Mouse (Mus musculus) telencephalon, adult 2 months (tissue): ENCODE results near the gene Gon7.

Source experiments
- DNase-seq: peaks from one replicate; pipeline ENCODE4 v3.0.0-alpha.2; 2011; ENCODE audit warnings: low read depth, low spot score

Gene Gon7

DNA sequence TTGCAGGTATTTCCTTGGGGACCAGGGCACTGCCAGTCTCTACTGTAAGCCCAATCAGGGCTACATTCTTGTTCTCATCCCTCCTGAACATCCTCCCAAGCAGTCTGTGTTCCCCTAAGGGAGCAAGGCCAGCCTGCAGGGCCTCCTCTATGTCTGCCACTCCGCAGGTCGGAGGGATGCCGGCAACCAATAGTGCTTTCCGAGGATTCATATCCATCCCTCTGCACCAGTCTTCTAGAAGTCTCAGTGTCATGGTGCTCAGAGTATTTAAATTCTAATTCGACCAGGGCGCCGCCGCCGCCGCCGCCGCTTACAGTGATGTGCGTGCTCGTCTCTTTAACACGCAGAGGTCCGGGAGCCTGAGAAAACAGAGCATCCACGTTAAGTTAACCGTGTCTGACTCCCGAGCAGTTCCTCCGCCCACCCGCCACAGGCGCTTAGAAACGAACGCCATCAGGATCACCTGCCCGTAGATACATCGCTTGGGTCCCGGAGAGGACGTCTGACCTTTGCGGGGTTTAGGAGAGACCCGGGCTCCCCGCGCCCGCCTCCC, 14.5 kb downstream of the Gon7 start:
- no peak for DNase-seq

DNA sequence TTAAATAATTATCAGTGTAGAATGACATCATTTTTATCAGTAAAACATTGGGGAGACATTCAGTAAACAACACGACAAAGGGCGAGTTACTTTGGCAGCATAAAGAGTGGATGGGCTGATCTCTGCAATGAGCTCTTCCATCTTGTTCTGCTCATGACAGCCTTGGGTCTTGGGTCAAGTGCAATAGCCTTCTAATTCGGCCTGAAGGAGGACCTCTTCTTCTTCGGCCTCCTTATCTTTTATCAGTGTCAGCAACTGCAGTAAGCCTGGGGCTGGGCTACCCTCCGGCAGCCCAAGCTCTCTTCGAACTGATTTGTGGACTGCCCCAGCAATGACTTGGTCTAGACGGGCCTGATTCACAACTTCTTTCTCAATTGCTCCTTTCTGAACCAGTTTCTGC, 15.5 kb downstream of the Gon7 start:
- DNase-seq, result no peak

DNA sequence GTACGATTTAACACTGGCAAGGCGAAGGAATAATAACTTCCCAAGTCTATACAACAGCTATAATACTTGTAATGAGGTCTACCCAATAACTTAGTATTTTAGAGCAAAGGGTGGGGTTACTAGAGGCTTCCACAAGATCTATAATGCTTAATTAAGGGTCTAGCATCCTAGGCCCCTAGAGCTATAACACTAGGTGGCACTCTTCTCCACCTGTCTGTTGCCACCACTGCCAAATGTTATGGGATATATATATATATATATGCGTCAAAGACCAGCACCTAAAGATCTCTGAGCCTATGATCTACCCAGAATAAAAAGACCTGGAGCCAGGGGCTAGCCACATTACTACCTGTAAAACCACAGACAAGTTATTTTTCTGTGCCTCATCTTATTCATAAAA, 17.3 kb downstream of the Gon7 start:
- DNase-seq, result no peak

DNA sequence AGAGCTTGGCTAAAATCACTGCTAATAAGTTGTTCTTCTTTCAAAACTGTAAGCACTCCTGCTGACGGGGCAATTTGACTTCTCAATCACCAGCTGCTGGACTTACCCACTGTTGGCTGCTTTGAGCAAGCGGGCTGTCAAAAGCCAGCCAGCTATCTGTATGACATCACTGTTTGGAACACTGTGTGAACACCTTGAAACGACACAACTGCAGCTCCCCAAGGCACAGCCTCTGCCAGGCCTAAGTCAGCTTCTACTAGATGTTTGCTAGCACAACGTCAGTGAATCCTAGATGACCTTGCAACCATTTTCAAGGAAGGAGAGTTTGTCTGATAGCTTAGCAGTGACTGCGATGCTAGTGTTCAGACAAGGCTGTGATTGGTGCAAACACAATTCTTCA, 18.5 kb downstream of the Gon7 start:
- no peak for DNase-seq

DNA sequence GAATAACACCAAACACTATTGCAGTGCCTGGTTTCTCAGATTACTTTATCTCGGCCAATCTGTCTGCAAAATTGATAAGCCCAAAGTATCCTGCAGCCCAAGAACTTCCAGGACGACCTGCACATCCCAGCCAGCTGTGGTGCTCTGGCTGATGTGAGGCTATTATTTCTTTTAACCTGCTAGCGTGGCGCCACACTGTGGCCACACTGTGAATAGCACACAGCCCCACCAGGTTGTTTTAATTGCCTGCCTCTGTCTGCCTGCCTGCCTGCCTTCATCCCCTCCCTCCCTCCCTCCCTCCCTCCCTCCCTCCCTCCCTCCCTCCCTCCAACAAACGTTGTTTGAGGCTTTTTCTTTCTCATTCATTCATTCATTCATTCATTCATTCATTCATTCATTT, 24.2 kb downstream of the Gon7 start:
- no peak for DNase-seq

DNA sequence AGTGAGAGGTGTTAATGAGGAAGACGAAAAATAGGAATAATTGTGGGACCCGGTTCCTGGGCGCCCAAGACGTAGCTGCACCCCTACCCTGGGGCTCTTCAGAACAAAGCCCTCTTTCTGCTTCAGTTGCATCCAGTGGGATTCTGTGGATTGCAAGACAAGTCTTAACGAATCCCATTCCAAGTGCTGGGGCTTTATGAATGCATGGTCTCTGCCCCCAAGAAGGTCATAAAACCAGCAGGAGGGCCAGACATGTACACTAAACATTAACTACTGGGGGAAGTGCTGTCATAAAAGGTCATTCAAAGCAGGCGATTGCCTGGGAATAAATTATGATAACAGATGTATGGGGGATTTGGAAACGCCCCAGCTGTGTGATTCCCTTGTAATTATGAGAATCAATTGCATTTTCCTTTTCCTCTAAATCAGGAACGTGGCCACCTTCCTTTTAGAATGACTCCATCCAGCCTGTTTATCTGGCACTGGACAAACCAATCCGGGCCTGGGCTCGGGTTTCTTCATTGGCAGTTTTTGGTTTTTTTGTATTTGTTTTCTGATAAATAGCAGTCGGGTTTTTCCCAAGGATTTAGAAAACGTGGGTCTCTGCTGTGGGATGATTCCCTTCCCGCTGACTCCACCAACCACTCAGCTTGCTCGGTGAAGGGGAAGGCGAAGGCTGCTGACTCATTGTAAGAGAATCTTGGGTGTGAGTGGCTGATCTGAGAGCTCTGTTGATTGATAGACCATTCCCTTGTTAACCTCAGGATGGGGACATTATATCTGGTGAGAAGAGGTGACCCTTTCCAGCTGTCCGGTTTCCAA, 26.6 kb downstream of the Gon7 start:
- DNase-seq, result no peak

DNA sequence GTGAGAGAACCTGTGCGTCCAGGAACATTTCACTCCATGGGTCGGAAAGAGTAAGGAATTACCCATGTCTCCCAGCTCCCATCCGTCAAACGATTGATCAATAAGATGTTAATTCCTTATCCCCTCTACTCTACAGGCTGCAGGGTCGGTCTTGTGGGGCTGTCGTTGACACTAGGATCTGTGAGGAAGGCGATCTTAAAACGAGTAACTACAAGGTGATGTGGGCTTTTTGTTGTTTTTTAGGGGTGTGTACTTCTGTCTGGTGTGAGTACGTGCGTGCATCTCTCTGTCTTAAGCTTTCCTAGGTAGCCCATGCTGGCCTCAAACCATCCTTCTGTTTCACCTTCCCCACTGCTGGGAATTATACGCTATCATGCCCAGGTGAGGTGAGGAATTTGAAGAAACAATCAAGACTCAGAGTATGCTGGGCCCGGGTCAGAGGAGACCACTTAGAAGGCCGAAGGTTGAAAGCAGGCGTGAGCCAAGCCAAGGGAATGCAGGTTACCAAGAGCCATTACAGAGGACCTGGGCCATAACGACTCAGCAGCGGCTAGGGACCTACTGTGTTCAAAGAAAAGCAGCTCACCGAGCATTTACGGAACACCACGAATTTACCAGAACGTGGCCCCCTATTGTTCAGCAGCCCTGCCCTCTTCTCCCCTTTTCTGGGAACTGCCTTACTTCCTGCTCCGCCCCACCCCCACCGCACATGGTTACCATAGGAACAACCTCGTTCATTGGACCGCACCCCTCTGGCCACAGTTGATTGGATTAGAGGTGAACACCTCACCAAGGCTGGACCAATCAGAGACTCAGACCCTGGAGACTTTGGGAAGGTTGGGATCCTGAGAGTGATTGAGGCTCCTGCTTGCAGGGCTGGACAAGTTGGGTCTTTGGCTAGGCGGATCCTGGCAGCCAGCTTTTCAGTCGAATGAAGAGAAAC, 27.5 kb downstream of the Gon7 start:
- peak; percentile 68 for DNase-seq

DNA sequence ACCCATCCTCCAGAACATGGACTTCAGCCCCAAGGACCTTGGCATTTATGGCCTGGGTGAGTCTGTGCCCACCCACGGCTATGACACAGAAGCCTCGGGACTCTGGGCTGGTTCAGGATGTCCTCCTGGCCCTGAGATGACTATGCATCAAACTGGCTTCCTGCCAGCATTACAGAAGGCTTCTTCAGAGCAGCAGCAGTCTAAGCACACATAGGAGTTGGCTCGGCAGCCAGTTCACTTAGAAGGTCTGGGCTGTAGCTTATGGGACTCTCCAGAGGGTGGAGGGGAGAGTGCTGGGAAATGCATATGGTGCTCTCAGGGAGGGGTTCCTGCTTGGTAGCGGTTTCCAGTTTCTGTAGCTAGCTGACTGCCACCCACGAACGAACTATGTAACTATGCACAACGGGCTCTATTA, 31.8 kb downstream of the Gon7 start:
- DNase-seq, result no peak

DNA sequence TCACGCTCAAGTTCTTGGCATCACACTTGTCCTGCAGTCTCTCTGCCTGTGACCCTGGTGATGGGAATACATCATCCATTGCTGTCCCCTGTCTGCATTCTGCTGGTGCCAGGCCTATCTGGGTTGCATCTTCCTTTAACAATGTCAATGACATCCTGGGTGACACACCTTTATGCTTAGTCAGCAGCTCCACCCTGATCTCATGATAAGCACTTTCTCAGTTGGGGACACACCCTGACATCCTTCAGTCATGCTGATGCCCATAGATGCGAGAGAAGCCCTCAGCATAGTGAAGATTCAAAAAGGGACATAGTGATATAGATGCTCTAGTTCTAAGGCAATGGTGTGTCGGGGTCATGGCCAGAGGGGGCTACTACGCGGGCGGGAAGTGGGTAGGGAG, 32.5 kb downstream of the Gon7 start:
- no peak for DNase-seq

DNA sequence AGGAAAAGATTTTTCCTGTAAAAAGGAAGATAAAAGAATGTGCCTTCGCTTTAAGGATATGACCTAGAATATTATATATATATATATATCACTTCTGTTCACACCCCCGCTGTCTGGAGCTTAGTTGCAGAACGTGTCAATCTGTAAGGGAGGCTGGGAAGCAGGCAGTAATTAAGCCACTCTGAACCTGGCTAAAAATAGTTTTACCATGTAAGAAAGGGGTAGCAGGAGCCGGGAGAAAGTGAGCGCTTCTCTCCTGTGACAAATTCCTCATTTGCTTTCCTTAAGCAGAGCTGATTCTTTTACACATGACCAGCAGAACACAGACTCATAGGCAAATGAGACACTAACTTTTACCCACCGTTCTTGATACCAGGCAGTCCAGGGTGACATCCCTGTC, 33.7 kb downstream of the Gon7 start:
- peak; percentile 89 for DNase-seq

DNA sequence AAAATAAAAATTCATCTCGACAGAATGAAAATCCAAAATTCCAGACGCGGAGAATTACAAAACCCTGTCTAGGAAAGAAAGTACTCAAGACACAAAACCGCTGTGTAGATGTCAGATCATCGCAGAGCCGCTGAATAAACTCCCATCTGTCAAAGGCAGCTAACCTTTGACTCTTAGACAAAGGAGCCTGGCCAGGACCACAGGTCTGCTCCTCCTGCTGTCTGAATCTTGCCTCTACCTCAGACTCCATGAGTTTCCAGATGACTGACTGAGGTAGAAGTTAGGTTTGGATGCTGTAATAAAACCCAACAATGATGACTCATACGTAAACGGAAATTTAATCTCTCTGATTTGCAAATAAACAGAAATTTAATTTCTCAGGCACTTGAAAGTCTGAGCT, 34.6 kb downstream of the Gon7 start:
- DNase-seq, result no peak

DNA sequence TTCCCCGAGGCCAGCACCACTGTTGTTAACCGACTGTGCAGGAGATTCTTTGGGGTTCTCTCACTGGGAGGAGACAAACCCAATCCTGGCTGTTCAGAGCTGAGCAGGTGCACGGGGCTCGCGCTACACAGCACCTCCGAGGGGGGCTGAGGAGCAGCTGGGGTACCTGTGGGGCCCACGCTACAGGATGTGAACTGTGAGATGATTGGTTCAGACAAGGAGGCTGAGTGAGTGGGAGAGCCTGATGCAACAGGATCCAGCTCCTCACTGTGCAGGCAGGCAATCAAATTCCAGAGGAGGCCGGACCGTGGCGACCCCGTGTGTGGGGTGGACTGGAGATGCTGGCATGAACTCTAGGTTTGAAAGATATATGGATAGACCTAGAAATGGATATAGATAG, 35.2 kb downstream of the Gon7 start:
- DNase-seq, result no peak

DNA sequence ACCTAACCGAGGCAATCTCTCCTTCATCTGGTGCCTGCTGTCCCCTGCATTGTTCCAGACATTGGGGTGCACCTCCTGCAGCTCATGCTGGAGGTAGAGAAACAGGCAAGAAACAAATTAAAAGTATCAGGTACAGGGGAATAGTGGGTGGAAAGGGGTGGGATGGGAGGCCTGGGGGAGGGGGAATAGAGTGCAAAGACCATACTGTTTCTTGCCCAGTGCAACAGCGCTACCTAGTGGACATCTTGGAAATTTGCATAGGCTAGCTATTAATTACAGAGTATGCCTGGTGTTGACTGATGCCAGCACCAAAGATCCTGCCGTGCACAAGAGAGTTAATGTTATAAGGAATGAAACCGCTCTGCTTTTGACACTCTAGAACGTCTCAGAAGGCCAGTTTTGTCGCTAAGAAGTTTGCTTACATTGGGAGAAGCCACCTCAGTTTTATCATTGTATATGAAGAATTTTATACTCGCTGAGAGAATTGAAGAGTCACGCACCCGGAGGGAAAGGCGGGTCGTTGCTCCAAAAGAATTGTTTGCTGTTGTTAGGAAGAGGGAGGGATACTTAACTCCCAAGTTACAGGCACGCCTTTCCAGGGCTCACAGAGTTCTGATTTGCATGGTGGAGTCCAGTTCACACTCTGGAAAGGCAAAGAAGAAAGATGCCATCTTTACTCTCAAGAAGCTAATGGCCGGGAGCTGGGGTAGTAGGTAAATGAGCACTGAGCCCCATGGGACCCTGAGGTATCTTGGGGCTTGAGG, 37.9 kb downstream of the Gon7 start:
- no peak for DNase-seq

DNA sequence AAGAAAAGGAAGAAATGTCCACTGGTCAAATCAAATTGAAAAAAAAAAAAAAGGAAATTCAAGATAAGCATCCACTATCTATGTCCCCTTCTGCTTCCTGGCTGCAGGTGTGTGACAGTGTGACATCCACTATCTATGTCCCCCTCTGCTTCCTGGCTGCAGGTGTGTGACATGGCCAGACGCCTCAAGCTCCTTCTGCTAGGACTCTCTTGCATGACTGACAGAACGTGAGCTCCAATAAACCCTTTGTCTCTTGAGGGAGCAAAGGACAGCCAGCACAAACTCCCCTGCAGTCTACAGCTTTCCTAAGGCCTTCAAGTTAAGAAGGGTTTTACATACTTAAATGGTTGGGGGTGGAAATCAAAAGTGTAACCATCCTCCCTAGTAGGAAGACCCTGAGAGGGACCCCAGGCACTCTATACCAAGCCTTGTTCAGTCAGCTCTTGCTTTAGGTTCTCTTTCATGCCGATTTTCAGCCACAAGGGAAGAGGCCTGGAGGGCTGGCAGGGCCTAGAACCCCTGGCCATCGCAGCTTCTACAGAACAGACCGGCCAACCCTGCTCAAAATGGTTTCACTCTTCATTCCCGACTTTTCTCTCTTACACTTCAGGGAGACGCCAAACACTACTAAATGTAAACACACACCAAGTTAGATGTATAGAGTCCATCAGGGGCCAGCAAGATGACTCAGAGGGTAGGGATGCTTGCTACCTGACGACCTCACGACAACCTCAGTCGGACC, 42.8 kb downstream of the Gon7 start:
- no peak for DNase-seq

DNA sequence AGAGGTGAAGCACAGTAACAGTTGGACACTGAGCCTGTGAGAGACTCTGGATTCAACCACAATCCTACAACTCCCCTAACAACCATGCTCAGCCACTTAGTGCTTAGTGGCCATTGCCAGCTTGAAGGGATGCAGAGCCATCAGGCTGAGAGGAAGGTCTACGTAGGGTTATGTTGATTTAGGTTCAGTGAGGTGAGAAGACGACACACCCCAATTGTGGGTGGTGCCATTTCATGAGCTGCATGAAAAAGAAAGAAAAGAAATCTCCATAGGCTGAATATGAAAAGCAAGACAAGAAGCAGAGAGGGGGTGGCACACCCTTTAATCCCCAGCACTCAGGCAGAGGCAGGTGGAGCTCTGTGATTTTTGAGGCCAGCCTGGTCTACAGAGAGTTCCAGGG, 43.5 kb downstream of the Gon7 start:
- no peak for DNase-seq

DNA sequence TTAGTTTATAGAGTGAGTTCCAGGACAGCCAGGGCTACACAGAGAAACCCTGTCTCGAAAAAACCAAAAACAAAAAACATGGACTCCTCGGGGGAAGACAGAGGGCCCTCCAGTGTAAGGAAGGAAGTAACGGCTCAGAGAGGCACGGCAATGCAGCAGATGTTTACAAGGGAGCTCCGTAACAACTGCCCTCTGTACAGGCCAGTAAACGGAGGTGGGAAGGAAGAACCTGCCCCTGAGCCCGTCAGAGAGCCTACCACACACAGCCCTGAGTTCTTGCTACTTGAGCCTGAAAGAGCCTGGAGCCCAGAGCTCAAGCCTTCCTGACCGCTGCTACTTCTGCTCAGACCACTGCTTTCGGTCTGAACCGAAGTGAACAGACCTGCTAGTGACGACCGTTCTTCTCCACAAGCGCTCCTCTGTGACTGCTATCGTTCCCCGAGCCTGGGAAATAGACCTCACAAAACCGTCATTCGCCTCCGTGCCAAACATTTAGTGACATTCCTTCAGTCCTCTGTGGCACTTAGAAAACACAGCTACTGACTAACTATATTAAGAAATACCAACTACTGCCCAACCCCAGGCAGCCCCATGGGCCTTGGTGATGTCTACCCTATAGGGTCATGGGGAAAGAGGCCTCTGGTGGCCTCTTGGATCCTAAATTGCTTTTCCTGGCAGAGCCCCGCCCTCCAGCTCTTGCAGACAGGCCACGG, 44.3 kb downstream of the Gon7 start:
- DNase-seq, result no peak

DNA sequence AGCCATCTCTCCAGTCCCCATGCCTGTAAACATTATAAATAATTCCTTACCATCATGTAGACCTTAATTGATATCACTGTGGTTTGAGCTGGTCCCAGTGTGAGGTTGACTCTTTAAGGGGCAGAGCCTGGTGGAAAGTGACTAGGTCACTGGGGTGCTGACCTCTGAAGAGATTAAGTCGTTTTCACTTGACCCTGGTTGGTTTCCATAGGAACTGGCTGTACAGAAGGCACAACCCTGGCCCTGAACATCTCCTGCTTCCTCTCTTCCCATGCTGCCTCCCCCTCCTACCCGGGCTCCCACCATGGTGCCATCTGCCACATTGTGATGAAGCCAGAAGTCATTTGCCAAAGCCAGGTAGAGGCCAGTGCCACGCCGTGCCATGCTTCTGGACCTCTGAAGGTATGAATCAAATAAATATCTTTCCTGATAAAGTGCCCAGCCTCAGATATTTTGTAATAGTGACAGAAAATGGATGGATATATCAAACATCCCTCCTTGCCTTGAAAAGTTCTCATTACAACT, 46.7 kb downstream of the Gon7 start:
- no peak for DNase-seq

DNA sequence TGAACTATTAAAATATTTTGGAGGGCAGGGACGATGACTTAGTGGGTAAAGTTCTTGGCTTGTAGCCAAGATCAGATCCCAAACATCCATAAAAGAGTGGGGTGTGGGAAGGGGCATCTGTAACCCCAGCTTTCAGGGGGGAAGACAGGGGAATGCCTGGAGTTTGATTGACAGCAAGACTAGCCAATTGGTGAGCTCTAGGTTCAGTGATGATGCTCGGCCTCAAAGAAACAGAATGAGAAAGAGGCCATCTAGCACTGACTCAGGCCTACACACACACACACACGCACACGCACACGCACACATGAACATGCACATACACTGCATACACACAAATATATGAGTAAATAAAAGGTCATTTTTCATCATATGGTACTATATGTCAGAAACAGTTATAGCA, 47.7 kb downstream of the Gon7 start:
- DNase-seq, result no peak

DNA sequence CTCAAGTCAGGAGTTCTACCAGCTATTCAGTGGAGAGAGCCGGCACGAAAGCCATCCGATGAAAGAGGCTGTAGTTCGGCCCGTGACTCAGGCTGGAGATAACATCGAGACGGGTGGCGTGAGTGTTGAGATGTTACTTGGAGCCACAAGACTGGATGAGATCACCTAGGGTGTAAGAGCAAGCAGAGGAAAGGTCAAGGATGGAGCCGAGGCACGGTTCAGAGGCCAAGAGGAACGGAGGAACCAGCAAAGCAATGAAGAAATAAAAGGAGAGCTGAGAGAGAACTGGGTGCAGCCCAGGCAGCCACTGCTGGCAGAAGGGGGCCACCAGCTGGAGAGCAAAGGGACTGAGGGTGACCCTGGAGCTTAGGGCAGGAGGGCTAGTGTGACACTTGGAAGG, 49.4 kb downstream of the Gon7 start:
- no peak for DNase-seq

DNA sequence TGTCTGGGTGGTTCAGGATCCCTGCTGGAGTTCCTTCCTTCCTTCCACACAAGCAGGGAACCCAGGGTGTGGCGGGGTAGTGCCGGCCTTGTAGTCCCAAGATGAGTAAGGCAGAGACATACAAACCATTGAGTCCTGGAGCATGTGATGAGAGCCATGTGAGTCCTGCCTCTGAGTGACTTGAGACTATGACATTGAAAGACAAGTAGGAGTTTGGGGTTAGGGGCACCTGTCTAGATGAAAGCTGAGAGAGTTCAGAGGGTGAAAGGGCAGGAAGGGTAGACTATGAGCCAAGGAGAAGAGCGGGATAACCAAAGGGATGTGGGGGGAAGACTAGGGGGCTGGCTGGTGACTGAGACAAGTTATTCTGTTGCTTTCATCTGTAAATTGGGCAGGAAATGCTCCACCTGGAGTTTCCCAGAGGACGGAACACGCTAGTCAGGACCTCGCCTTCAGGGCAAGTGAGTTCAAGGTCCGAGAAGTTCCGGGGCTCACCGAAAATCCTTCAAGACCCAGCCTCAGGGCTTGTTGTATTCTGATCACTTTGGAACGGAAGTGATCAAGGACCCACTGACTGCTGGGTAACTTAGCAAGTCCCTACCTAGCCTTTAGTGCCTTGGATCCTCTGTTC, 50.7 kb downstream of the Gon7 start:
- DNase-seq, result no peak
